Mouse (Mus musculus) kidney, postnatal 0 days (tissue): Measurements from ENCODE around the gene Rfesd. TPM values are rescaled to one million over a fixed set of nuclear protein-coding genes. Genes with fewer than 3 reads are reported as not detected.
A peak's percentile ranks its signal among the peaks of the same experiment; 100 is the strongest.

ENCODE experiments used
- ATAC-seq: fragments of 200-750 bp; cut with Nextera tagmentation; replicated peaks from 2 replicates; pipeline ENCODE4 v1.8.0; 2017; ENCODE audit warnings: low read depth, moderate number of reproducible peaks, moderate TSS enrichment, moderate library complexity; ENCODE audit not compliant: low FRiP score
- DNase-seq: peaks from one replicate; pipeline ENCODE4 v3.0.0-alpha.2; 2016; ENCODE audit warnings: low spot score
- H3K27ac ChIP-seq: fragments of 300-500 bp; sonication (generic); 2 replicates; pipeline ENCODE4 v1.5.1; 2014; ENCODE audit warnings: mild to moderate bottlenecking
- H3K27me3 ChIP-seq: fragments of 300-500 bp; sonication (generic); 2 replicates; pipeline ENCODE4 v1.6.1; 2014; ENCODE audit warnings: low read length, mixed read lengths; ENCODE audit not compliant: insufficient read depth
- H3K36me3 ChIP-seq: fragments of 300-500 bp; sonication (generic); 2 replicates; pipeline ENCODE4 v1.6.1; 2014; ENCODE audit warnings: low read length, mixed read lengths; ENCODE audit not compliant: insufficient read depth
- H3K4me1 ChIP-seq: fragments of 300-500 bp; sonication (generic); replicated peaks from 2 replicates; pipeline ENCODE4 v1.6.1; 2014; ENCODE audit warnings: antibody characterized with exemption, low read length, mixed read lengths; ENCODE audit not compliant: insufficient read depth
- H3K4me2 ChIP-seq: fragments of 300-500 bp; sonication (generic); 2 replicates; pipeline ENCODE4 v1.6.1; 2014; ENCODE audit warnings: mild to moderate bottlenecking, low read length, moderate library complexity, mixed read lengths
- H3K4me3 ChIP-seq: fragments of 300-500 bp; sonication (generic); replicated peaks from 2 replicates; pipeline ENCODE4 v1.5.1; 2014; ENCODE audit warnings: low read depth, low read length
- H3K9ac ChIP-seq: fragments of 300-500 bp; sonication (generic); 2 replicates; pipeline ENCODE4 v1.6.1; 2014; ENCODE audit warnings: low read depth, low read length
- H3K9me3 ChIP-seq: fragments of 300-500 bp; sonication (generic); replicated peaks from 2 replicates; pipeline ENCODE4 v1.6.1; 2016; ENCODE audit warnings: low read length, inconsistent platforms, mixed read lengths
- CTCF ChIP-seq: IDR thresholded peaks from 2 replicates; pipeline ENCODE4 v1.5.1; 2016; ENCODE audit warnings: antibody characterized with exemption, low read depth, mild to moderate bottlenecking, moderate library complexity
- WGBS: fragments of 180-500 bp; shearing (Covaris S2); extraction: QIAGEN DNeasy Blood & Tissue Kit; methylation state at CpG from one replicate; pipeline ENCODE4 v1.1.7; 2014; 5-methylcytosine and 5-hydroxymethylcytosine counted together
- polyA plus RNA-seq: library from polyadenylated mRNA; unstranded; fragments of >200 nt; fragmentation: Nextera tagmentation; extraction: Ambion mirVana; gene quantifications from 2 replicates; pipeline ENCODE4 v1.2.1, GENCODE M21; 2015

Gene Rfesd
- polyA plus RNA-seq, 1 experiment from 2014 or later: 24.6 TPM

DNA sequence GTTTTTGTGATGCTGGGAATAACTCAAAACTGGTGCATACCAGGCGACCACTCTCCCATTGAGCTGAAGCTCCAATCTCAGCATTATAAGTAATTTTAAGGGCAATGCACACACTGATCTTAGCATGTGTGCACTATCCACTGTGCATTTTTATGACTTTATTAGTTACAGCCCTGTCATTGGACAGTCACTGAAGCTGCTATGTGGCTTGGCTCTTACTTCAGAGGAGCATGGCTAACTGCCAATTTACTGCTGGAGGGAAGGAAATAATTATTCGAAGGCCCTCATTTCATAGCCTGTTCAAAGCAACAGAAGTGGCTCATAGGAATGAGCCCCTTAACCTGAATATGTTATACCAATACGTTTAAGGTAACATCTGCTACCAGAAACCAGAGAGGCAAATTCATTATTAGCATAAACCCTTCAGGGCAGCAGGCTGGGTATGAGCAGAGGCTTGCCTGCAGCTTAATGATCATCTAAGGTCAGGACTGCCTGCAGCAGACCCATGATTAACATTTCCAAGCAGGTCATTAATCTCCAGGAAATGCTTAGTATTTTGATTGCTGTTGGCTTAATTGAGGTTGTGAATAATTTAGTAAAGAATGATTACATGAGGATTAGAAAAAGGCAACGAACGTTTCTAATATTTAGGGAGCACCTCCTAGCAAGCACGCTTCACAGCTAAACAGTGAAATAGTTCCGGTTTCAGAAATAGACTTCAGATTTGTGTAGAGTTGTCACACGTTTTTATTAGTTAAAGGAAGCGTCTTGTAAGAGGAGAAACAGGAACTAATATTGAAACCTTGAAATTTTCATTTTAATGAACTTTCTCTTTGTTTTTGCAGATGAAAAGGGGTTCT, 26.1 kb downstream of the Rfesd start:
- Histone ChIP-seq H3K27ac (peak overlapping the region; percentile 75), H3K4me3 (no peak overlapping the region), H3K9me3 (no peaks in the 10 kb centered on the region), H3K4me1 (peaks cover 5% of the 10 kb centered on the region; the same call in 1 of the 2 replicates), H3K4me2 (no peak overlapping the region), H3K36me3 (no peaks in the 10 kb centered on the region), H3K27me3 (no peaks in the 10 kb centered on the region), H3K9ac (no peak overlapping the region)
- peak; percentile 92 for DNase-seq
- no peak for TF ChIP-seq CTCF
- peak; percentile 89 for ATAC-seq
- 30% methylated on average over 9 of the region's 9 CpGs for WGBS

DNA sequence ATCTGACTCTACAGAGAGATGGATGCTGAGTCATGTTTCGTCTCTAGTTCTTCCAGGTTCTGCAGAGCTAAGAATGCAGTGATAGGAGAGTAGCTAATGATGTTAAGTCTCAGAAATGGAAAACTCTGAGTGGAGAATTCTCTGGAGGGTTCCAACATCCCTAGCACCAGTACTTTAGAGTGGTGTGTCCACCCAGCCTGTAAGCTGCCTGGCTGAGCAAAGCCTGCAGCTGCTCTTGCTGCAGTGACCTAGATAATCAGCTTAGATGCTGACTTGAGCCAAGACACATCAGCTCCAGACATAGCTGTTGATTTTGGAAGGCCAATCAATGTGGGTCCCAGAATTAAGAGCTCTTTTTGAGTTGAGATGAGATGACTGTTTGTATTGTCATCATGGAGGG, 30.4 kb downstream of the Rfesd start:
- Histone ChIP-seq H3K4me3 (no peak overlapping the region), H3K4me2 (no peak overlapping the region), H3K4me1 (peaks cover 5% of the 10 kb centered on the region; the same call in 1 of the 2 replicates), H3K27me3 (no peaks in the 10 kb centered on the region), H3K36me3 (no peaks in the 10 kb centered on the region), H3K9me3 (no peaks in the 10 kb centered on the region), H3K9ac (no peak overlapping the region), H3K27ac (no peak overlapping the region)
- ATAC-seq (no peak), DNase-seq (peak; percentile 13)
- 88% methylated on average over 1 of the region's 1 CpGs for WGBS
- TF ChIP-seq CTCF: no peak

DNA sequence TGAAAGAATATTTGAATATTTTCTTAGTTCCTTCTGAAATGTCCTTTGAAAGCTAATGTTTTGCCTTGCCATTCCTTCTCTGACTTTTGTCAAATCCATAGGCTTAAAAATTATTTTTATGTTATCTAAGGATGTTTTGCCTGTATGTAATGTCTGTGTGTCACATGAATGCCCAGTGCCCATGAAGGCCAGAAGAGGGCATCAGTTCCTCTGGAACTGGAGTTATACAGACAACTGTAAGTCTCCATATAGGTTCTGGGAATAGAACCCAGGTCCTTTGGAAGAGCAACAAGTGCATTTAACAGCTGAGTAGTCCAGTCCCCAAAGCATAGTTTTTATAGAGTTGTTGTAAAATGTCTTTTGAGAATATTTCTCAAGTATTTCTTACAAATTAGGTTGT, 36.6 kb downstream of the Rfesd start:
- ATAC-seq: no peak

DNA sequence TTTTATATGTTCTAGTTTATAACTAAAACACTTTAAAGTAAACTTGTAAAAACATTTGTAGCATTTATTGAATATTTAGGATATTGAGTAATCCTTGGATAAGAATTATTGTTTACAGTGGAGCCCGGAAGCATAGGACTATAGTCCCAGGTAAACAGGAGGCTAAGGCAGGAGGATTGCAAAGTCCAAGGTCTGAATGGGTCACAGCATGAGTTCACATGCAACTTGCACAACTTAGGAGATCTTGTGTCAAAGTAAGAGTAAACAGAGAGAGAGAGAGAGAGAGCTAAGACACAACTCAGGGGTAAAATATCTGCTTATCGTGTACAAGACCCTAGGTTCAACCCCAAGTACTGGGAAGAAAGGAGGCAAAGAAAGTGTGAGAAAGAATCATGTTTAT, 41.9 kb downstream of the Rfesd start:
- Histone ChIP-seq H3K4me1 (no peaks in the 10 kb centered on the region), H3K4me2 (no peak overlapping the region), H3K27ac (no peak overlapping the region), H3K9me3 (no peaks in the 10 kb centered on the region), H3K4me3 (no peak overlapping the region), H3K9ac (no peak overlapping the region), H3K36me3 (no peaks in the 10 kb centered on the region), H3K27me3 (no peaks in the 10 kb centered on the region)
- ATAC-seq (no peak), DNase-seq (no peak)
- 64% methylated on average over 2 of the region's 2 CpGs for WGBS
- no peak for TF ChIP-seq CTCF

More for the DNA sequence above, 36.6 kb downstream of the Rfesd start:
- Histone ChIP-seq H3K27me3 (no peaks in the 10 kb centered on the region), H3K9me3 (no peaks in the 10 kb centered on the region), H3K9ac (no peak overlapping the region), H3K36me3 (no peaks in the 10 kb centered on the region), H3K4me2 (no peak overlapping the region), H3K4me1 (no peaks in the 10 kb centered on the region), H3K4me3 (no peak overlapping the region), H3K27ac (no peak overlapping the region)
- TF ChIP-seq CTCF: peak; percentile 57
- no peak for DNase-seq

DNA sequence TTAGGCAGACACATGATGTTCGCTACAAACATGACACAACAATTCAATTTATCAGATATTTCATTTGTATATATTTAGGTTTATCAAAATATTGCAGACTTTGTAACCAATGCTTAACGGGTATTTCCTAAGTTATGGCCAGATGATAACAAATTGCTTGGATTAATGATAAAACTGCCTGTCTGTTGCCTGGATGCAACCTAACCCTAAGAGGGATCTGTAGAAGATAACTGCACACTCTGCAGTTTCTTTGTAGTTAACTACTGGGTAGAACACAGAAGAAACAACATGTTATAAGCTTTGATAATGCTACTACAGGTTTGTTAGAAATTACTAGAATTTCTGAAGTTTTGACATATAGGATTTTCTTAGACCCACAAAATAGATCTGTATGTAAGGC, 42.3 kb downstream of the Rfesd start:
- no peak for ATAC-seq
- Histone ChIP-seq H3K36me3 (no peaks in the 10 kb centered on the region), H3K4me2 (no peak overlapping the region), H3K27ac (no peak overlapping the region), H3K4me1 (no peaks in the 10 kb centered on the region), H3K9ac (no peak overlapping the region), H3K4me3 (no peak overlapping the region), H3K27me3 (no peaks in the 10 kb centered on the region), H3K9me3 (no peaks in the 10 kb centered on the region)
- DNase-seq: no peak
- TF ChIP-seq CTCF: no peak
- WGBS: 90% methylated on average over 2 of the region's 2 CpGs

DNA sequence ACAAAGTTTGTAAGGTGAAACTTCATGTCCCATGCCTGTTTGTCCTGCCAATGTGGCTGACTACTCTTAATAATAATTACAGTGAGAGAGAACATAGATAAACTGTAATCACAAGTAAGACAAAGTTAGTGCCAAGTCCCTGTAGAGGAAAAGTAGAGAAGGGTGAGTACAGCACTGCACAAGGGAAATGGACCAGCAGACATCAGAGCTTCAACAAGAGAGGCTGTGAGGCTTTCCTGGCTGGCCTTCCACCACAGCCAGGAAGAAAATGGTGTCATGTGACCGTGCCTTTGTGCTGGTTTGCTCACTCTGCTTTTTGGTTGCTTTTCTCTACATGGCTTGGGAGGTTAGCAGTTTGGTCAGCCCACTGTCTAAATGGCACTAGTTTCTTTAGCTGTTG, 42.9 kb downstream of the Rfesd start:
- Histone ChIP-seq H3K4me1 (no peaks in the 10 kb centered on the region), H3K4me3 (no peak overlapping the region), H3K9me3 (no peaks in the 10 kb centered on the region), H3K4me2 (no peak overlapping the region), H3K36me3 (no peaks in the 10 kb centered on the region), H3K27me3 (no peaks in the 10 kb centered on the region), H3K27ac (no peak overlapping the region), H3K9ac (no peak overlapping the region)
- TF ChIP-seq CTCF: no peak
- WGBS: 83% methylated on average over 1 of the region's 1 CpGs
- no peak for DNase-seq
- no peak for ATAC-seq
